Mouse (Mus musculus): ENCODE results near the gene Spout1.
"Not testable (repeated sequence)": the region's sequence is repeated elsewhere in the genome, so short reads cannot be mapped to it uniquely, and the experiment has no call there.

Gene Spout1

DNA sequence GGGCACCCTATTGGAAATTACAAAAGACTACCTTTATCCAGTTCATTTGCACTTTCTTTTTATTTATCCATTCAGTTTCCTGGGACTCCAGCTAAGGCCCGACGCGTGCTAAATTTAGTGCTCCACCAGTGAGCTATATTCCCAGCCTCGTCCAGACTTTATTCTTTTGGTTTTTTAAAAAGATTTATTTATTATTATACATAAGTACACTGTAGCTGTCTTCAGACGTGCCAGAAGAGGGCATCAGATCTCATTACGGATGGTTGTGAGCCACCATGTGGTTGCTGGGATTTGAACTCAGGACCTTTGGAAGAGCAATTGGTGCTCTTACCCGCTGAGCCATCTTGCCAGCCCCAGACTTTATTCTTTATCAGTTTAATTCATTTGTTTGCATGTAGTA, 452 bp upstream of the Spout1 start:
- in situ Hi-C loops (cut with MseI, MboI), result not testable (repeated sequence)

DNA sequence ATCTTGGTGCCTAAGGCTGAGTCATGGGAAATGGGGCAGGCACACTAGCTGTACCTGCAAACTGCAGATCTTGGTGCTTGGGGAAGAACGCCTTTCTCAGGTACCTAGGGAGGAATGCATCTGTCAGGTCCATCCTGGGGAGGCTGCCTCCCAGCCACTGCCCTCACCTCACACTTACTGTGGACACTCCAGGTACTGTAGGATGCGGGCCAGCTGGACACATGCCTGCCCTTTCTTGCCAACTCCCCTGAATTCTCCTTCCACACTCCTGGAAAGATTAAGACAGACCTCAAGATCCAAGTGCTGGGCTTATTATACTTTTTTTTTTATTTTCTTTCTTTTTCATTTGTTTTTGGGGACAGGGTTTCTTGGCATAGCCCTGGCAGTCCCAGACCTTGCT, 1.7 kb downstream of the Spout1 start:
- in situ Hi-C loops (cut with MseI, MboI), result no loop called here

DNA sequence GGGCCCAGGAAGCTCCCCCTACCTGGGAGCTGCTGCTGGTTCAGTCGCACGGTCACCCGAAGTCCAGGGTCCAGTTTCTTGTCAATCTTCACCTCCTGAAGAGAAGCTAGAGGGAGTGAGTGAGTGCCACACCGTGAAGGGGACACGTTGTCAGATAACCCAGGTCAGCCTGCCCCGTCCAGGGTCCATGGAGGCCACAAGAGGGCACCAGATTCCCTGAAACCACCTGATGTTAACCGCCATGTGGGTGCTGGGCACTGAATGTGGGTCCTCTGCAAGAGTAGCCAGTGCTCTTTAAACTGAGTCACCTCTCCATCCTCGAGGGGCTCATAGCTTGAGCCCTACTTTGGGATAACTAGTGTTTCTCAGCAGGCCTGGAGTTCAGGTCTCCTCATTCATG, 2.4 kb downstream of the Spout1 start:
- in situ Hi-C loops (cut with MseI, MboI), result no loop called here

DNA sequence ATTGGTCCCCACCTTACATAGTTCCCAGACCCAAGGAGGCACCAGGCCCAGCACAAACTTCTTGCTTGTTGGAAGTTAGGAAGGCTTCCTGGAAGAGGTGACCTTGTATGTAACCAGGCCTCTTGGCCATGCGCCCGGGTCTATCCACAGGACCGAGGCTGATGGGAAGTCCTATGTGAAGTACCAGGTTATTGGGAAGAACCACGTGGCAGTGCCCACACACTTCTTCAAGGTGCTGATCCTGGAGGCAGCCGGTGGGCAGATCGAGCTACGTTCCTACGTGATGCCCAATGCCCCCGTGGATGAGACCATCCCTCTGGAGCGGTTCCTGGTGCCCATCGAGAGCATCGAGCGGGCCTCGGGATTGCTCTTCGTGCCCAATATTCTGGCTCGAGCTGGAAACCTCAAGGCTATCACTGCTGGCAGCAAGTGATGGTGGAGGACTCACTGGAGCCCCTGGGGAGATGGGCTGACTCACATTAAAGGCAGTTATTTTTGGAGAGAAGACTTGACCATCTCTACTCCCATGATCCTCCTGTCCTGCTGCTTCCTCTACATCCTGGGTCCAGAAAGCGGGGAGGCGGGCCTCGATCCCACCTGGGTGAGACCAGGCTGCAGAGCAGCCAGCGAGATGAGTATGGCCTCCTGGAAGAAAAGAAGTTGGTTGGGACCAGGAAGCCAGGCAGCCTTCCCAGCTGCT, 4.6 kb downstream of the Spout1 start:
- in situ Hi-C loops (cut with MseI, MboI), result no loop called here

DNA sequence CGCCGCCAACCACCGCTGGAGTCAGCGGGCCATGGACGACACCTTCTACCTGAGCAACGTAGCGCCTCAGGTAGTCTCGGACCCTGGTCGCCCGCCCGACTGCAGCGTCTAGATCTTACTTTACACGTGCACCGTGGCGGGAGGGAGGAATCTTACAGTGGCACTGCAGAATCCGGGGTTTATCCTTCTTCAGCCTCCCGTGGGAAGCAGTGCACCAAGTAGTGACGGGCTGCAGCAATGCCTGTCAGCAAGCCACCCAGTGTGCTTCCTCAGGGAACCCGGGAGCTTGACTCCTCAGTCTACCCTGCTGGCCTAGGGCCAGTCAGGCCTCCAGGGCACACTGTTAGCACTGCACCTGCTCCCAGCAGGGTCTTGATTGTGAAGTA, 6.3 kb downstream of the Spout1 start:
- in situ Hi-C loops (cut with MseI, MboI), result no loop called here

DNA sequence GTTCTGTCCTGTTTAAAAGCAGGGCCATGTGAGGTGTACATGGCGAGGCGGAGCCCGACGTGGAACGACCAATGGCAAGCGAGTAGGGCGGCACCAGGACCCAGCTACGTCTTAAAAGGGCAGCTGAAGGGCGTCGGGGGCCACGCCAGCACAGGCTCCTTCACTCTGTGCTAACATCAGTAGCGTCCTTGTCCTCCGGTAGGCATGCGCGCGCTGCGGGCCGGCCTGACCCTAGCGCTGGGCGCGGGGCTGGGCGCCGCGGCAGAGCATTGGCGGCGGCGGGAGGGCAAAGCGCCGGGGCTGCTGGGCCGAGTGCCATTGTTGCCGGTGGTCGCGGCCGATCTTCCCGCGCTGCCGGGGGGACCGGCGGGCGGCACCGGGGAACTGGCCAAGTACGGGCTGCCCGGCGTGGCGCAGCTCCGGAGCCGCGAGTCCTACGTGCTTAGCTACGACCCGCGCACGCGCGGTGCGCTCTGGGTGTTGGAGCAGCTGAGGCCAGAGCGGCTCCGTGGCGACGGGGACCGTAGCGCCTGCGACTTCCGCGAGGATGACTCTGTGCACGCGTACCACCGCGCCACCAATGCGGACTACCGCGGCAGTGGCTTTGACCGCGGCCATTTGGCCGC, 6.8 kb downstream of the Spout1 start, which contains the start of gene Endog:
Gene Endog, plus strand, starts transcription at position 123 of the 626 bp plus-strand sequence.
- in situ Hi-C loops (cut with MseI, MboI), result no loop called here

DNA sequence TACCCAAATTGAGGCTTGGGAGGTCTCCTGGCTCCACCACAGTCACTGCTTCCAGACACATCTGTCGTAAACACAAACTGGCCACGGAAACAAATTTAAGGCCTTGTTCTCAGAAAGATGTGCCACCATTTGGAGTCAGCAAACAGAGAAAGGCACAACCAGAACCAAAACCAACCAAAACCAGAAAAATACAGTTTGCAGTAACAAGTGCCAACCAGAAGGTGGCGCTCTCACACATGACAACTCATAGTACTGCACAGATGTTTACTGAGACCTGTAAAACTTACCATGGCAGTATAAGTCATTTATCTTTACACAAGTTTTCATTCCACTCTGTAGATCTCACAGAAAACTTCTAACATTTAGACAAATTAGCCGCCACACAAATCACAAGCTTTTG, 11.6 kb downstream of the Spout1 start:
- in situ Hi-C loops (cut with MseI, MboI), result loop anchor here in 1 of 2 experiments (10.0 kb wide), 1 partner anchor 62 kb away; no protein-coding TSS in a partner anchor

DNA sequence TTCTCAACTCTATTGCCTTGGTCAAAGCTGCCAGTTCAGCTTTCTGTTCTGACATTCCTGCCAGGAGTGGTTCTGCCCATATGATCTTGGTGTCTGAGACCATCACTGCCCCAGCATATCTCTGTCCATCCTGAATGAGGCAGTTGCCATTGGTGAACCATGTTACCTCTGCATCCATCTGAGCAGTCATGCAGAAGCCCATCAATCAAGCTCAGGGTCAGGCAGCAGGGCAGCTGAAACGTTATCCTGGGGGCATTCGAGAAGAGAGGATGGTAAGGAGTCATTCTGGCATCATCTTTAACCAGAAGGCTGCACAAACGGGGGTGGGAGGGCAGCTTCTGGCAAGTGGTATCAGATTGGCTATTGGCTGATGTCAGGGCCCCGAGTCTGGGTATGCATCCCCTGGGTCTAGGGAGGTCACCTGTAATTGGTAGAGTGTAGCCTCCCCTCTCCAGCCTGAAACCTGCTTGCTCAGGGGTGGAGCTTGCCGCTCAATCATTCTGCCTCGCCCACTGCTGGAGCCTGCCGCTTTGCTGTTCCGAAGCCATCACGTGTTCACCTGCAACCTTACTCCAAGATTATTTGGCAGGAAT, 13.8 kb downstream of the Spout1 start:
- in situ Hi-C loops (cut with MseI, MboI), result loop anchor here in 1 of 2 experiments (10.0 kb wide), 1 partner anchor 60 kb away; no protein-coding TSS in a partner anchor

DNA sequence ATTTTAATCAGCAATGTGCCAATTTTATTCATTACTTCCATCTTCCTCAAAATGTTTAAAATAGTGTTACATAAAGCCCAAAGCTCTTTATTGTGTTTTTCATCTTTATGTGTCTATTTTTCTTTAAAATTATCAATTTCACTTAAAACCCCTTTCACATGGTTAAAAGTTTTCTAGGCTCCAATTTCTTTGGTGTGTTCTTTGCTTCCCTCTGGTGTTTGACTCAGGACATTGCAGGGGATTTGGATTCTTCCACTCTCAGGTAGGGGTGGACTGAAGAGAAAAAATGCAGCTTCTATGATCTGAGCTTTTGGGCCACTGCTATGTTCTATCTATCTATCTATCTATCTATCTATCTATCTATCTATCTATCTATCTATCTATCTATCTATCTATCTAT, 16.4 kb downstream of the Spout1 start:
- in situ Hi-C loops (cut with MseI, MboI), result loop anchor here in 1 of 2 experiments (10.0 kb wide), 1 partner anchor 57 kb away; no protein-coding TSS in a partner anchor

DNA sequence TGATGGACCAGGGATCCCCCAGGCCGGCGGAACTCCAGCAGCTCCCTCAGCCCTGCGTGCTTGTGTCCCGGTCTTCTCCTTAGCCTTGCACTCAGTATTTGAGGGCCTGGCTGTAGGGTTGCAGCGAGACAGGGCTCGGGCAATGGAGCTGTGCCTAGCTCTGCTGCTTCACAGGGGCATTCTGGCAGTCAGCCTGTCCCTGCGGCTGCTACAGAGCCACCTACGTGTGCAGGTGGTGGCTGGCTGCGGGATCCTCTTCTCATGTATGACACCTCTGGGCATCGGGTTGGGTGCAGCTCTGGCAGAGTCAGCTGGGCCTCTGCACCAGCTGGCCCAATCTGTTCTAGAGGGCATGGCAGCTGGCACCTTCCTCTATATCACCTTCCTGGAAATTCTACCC, 18.4 kb downstream of the Spout1 start:
- in situ Hi-C loops (cut with MseI, MboI), result loop anchor here in 1 of 2 experiments (10.0 kb wide), 1 partner anchor 55 kb away; no protein-coding TSS in a partner anchor

DNA sequence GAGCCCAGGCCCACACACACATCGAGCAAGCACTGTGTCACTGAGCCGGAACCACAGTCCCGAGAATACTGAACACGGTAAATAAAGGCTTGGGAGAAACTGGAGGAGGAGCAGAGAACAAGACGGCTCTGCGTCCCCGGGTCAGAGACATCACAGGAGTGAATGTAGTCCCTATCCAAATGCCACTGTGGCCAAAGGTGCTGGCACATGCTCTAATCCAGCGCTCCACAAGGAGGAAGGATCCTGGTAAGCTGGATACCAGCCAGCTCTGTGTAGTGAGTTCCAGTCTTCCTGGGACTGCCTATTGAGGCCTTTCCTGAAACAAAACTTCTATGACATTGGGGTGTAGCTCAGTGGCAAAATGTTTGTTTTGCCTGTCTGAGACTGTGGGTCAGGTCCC, 25.6 kb downstream of the Spout1 start:
- in situ Hi-C loops (cut with MseI, MboI), result no loop called here

DNA sequence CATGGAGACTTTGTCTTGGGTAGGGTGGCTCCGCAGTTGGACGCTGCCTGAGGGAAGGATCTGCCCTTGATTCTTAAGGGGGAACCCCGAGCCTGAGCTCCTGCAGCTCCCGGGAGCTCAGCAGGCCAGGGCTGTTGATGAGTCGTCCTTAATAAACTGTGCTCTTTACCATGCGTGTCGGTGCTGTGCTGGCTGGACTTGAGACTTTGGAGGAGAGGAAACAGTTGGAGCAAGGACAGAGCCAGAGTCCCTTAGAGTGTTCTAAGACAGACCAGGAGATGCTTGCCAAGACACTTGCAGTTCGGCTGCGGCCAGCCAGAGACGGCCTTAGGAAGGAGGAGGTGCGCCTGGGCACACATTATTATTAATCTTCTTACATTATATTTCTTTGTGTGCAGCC, 26.4 kb downstream of the Spout1 start:
- in situ Hi-C loops (cut with MseI, MboI), result no loop called here

DNA sequence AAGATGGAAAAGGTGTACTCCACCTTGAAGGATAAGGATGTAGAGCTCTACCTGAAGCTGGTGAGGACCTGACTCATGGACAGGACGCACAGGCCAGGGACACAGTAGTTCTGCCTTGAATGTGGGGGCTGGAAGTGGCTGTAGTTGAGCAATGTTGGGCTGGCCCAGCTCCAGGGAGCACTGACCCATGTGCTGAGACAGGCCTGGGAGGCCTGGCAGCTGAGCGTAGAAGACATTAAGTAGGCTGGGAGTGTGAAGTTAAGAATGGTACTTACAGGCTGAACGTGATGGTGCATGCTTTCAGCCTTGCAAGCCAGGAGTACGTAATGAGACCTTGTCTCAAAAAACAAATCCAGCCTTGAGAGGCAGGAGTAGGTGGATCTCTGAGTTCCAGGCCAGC, 30.8 kb downstream of the Spout1 start:
- in situ Hi-C loops (cut with MseI, MboI), result no loop called here

DNA sequence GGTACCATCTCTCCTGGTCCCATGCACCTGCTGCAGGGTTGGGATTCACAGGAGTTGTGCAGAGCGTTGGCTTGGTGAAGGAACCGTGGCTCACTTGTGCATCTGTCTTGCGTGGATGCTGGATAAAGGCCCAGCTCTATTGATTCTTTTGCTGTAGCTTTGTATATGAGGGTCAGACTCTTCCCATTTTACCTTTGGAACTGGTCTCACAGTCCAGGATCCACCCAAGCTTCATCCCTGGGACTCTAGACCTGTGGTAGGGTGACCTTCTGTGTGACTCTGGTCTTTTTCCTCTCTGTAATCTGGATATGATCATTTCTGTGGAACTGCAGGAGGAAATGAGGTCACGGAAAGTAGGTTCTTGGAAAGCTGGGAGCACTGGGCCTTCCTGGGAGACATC, 33.8 kb downstream of the Spout1 start:
- in situ Hi-C loops (cut with MseI, MboI), result no loop called here

DNA sequence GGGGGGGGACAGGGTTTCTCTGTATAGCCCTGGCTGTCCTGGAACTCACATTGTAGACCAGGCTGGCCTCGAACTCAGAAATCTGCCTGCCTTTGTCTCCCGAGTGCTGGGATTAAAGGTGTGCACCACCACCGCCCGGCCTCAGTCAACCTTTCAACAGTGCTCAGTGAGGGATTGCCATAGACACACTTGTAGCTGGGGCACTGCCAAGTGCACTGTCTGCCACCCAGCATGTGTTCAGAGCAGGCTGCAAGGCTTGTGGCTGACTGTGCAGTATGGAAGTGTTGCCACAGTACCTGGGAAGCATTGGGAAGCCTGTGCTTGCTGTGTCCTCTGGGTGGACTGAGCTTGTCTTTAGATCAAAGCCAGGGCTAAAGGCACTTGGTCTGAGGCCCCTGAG, 38.2 kb downstream of the Spout1 start:
- in situ Hi-C loops (cut with MseI, MboI), result not testable (repeated sequence)

DNA sequence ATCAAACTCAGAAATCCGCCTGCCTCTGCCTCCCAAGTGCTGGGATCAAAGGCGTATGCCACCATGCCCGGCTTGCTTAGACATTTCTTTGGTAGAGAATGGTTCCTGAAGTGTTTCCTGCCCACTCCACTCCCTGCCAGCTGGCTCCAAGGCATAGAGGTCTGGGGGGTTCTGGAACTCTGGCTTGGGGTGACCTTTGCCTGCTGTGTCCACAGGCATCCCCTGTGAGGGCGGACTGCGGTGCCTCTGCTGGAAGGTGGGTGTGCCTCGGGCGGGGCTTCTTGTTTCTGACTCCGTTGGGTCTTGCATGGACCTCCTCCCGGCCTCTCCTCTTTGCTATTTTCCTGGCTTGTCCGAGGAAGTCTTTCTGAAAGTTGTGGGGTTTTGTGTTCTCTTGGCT, 41.8 kb downstream of the Spout1 start:
- in situ Hi-C loops (cut with MseI, MboI), result no loop called here

DNA sequence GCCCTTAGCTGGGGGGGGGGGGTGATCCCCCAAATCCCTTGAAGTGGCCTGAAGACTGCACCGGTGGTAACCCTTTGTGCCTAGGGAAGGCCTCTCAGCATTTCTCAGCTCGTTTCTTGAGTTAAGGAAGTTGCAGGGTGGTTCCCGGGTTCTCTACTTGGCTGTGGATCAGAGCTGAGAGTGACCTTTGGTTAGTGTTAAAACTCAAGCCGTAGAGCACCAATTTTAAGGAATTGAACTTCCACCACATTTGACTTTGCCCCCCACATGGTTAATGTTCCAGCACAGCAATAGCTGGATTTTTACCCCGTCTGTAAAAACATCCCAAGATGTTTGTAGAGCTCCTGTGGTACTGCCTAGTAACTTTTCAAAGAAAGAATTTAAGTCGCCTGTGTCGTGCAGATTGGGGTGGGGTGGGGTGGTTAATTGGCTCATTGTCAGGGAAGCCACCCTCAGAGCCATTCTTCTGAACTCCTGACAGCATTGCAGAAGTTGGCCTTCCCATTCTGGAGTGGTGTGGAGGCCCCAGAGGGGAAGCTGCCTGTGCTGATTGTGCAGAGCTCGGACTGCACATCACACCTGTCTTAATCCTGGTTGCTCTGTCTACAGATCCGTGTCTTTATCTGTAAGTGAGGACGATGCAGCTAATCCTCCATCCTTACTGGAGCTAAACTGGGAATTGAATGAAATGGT, 43.2 kb downstream of the Spout1 start:
- in situ Hi-C loops (cut with MseI, MboI), result no loop called here

DNA sequence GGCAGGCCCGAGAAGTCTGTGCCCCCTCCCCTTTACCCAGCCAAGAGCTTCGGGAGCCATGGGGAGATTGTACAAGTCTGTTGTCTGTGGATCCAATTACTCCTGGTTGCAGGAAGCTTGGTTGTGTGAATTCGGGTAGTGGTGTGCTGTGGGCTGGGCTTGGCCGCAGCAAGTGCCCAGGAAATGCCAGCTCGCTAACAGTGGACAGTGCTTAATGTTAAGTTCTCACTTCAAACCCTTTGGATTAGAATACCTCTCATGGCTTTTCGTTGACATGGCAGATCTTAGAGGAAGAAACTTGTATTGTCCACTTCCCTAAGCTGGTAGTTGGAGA, 43.9 kb downstream of the Spout1 start:
- in situ Hi-C loops (cut with MseI, MboI), result no loop called here

DNA sequence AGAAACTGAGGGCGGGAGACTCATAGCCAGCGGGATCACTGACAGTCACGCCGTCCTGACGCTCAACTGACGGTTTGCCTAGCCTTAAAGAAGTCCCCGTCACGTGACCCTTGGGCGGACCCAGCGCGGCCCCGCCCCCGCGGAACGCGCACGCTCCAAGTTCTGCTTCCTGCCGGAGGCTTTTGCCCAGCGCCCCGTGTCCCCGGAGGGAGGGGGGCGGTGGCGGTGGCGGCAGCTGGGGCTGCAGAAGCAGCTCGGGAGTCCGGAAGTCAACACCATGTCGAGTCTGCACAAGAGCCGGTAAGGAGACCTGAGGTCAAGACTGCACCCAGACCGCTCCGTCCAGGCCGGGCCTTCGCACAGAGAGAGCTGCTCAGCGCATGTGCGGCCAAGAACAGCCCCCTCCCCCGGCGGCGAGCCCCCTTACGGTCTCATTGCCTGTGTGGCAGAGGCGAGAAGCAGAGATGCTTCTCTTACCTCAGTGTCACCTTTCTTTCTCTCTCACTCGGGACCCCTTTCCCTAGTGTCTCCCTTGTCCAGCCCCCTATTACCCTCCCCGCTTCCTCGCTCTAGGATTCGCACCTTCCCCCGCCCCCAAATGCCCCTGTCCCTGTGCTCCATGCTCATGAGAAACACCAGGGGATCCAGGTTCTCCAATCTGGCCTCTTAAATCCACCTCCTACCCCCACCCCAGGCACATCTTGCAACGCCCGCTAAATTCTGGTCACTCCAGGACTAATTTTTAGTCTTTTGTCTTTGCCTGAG, 44.5 kb downstream of the Spout1 start, which contains the start of gene Tbc1d13:
Gene Tbc1d13, plus strand, starts transcription at position 134 of the 765 bp plus-strand sequence.
- in situ Hi-C loops (cut with MseI, MboI), result no loop called here

DNA sequence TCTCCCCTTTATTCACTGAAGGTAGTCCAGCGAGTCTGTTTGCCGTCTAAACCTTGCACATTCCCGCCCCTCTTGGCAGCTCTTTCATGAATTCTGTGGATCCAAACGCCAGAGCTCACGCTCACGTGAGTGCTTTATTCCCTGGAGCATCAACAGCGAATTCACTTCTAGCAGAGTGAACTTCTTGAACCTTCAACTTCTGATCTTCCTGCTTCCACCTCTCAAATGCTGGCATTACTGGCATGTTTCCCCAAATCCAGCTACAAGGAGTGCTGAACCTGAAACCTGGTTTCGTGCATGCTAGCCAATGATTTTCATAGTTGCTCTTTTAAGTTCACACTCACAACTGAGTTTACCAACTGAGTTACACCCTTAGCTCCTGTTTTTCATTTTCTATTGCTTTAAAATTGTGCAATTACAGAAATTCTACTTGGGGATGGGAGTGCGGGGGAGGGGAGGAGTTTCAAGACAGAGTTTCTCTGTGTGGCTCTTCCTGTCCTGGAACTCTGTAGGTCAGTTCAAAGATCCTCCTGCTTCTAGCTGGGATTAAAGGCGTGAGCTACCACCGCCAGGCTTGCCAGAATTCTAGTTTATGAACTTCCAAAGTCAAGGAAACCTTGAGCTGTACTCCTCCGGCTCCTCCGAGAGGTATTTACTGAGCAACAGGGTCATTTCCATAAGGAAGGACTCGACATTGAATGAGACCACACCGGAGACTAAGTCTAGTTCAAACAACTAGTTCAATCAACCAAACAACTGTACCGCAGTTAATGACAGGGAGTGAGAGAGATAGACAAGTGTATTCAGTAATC, 45.3 kb downstream of the Spout1 start:
- in situ Hi-C loops (cut with MseI, MboI), result no loop called here

DNA sequence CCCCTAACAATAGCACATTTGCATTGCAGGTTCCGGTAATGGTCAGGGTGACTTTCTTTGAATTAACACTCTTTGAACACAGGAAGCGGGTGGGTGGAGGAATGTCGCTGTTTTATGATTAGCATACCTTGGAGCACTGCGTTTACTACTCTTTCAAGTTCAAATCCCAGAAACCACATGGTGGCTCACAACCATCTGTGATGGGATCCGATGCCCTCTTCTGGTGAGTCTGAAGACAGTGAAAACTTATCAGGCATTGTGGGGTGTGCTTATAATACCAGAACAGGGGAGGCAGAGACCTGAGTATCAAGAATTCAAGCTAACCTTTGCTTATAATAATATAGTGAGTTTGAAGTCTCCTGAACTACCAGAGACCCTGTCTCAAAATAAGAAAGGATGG, 47.0 kb downstream of the Spout1 start:
- in situ Hi-C loops (cut with MseI, MboI), result not testable (repeated sequence)

Measured in mouse trophoblast stem cell (cell line).